ENCODE assay signal across 8 mouse cellular contexts in genomic region chr3:93554379-93554980, GRCm38 (mm10). TPM values are rescaled to one million over a fixed set of nuclear protein-coding genes. Genes with fewer than 3 reads are reported as not detected.
A peak's percentile ranks its signal among the peaks of the same experiment; 100 is the strongest.
DNase-seq lines count a peak whose midpoint lies in the region; ATAC-seq lines count a peak whose summit lies in the region.

No protein-coding gene starts in this region.

- no peaks in the 10 kb centered on the region for H3K27me3 ChIP-seq in forebrain, embryonic 14.5 days (replicated peaks; ENCODE audit: control insufficient read depth, insufficient read depth, low read length)
- no peaks in the 10 kb centered on the region for H3K27me3 ChIP-seq in intestine, embryonic 15.5 days (replicated peaks)

- H3K9ac ChIP-seq in forebrain, embryonic 14.5 days (ENCODE audit: low read length): peak overlapping the region; percentile 67
- H3K9ac ChIP-seq in intestine, embryonic 15.5 days: 0 out of 2 replicates have a peak overlapping the region, but pooled peaks have one; percentile 34

- H3K4me1 ChIP-seq in forebrain, embryonic 14.5 days (ENCODE audit: control insufficient read depth, insufficient read depth, low read length): no peaks in the 10 kb centered on the region
- peaks cover 23% of the 10 kb centered on the region for H3K4me1 ChIP-seq in intestine, embryonic 15.5 days (replicated peaks)

- 24% methylated on average over 12 of the region's 13 CpGs for WGBS in forebrain, embryonic 14.5 days
- 14% methylated on average over 13 of the region's 13 CpGs for WGBS in intestine, embryonic 15.5 days

- no peak overlapping the region for H3K27ac ChIP-seq in forebrain, embryonic 14.5 days (ENCODE audit: low read depth, low read length)
- H3K27ac ChIP-seq in intestine, embryonic 15.5 days: peak overlapping the region; percentile 77

- peak; percentile 22 for DNase-seq in urinary bladder, postnatal 14 days (ENCODE audit: low spot score)
- no peak for DNase-seq in urinary bladder, postnatal 10 days (ENCODE audit: low spot score)
- DNase-seq in forebrain, embryonic 14.5 days (ENCODE audit: low spot score): peak; percentile 14
- peak; percentile 34 for DNase-seq in mesoderm, embryonic 11.5 days (ENCODE audit: low read depth, low spot score)
- no peak for DNase-seq in ovary, postnatal 10 days (ENCODE audit: low spot score)
- no peak for DNase-seq in testis, postnatal 14 days (ENCODE audit: low spot score)
- DNase-seq in urinary bladder, adult 2 months (ENCODE audit: low spot score): no peak

- peak overlapping the region; percentile 49 for H3K4me3 ChIP-seq in forebrain, embryonic 14.5 days (ENCODE audit: low read depth, low read length)
- H3K4me3 ChIP-seq in intestine, embryonic 15.5 days (replicated peaks): peak overlapping the region; percentile 70

- ATAC-seq in forebrain, embryonic 14.5 days: peak; percentile 69
- peak; percentile 48; the same call in 1 of the 2 replicates for ATAC-seq in intestine, embryonic 15.5 days

- no peaks in the 10 kb centered on the region for H3K36me3 ChIP-seq in forebrain, embryonic 14.5 days (ENCODE audit: control insufficient read depth, insufficient read depth, low read length)
- no peaks in the 10 kb centered on the region for H3K36me3 ChIP-seq in intestine, embryonic 15.5 days

- no peaks in the 10 kb centered on the region for H3K9me3 ChIP-seq in forebrain, embryonic 14.5 days (replicated peaks; ENCODE audit: control insufficient read depth, low read length)
- no peaks in the 10 kb centered on the region for H3K9me3 ChIP-seq in intestine, embryonic 15.5 days

- H3K4me2 ChIP-seq in forebrain, embryonic 14.5 days (ENCODE audit: low read length): peak overlapping the region; percentile 89
- H3K4me2 ChIP-seq in intestine, embryonic 15.5 days (replicated peaks): peak overlapping the region; percentile 76

RNA-seq across cellular contexts. Expression of gene S100a10, which starts 0.4 kb away (rescaled TPM):
- polyA plus RNA-seq in forebrain, embryonic 14.5 days (2014; fragmentation: Nextera tagmentation; extraction: Ambion mirVana): 121 and 131 TPM in 2 replicates
- 640 and 689 TPM in 2 replicates for polyA plus RNA-seq in intestine, embryonic 15.5 days (2015; fragmentation: Nextera tagmentation; extraction: Ambion mirVana)
- polyA plus RNA-seq in urinary bladder, adult 2 months (2012; rRNA removed): 264 and 295 TPM in 2 replicates

RNA-seq across cellular contexts. Expression of gene S100a11, which starts 34.2 kb away (rescaled TPM):
- polyA plus RNA-seq in forebrain, embryonic 14.5 days (2014; fragmentation: Nextera tagmentation; extraction: Ambion mirVana): 140 and 148 TPM in 2 replicates
- polyA plus RNA-seq in intestine, embryonic 15.5 days (2015; fragmentation: Nextera tagmentation; extraction: Ambion mirVana): 826 and 951 TPM in 2 replicates
- 912 and 1,103 TPM in 2 replicates for polyA plus RNA-seq in urinary bladder, adult 2 months (2012; rRNA removed)

Comparison
In these comparisons a context has a peak if more than half of its experiments do, and no peak if none do; other contexts are left out.
1. DNase-seq: peak in urinary bladder, postnatal 14 days (single experiment), forebrain, embryonic 14.5 days (single experiment) and mesoderm, embryonic 11.5 days (single experiment); none in urinary bladder, postnatal 10 days (single experiment), ovary, postnatal 10 days (single experiment), testis, postnatal 14 days (single experiment) and urinary bladder, adult 2 months (single experiment).